ENCODE assay signal across 22 mouse cellular contexts in genomic region chr3:60603637-60604036, GRCm38 (mm10).
A peak's percentile ranks its signal among the peaks of the same experiment; 100 is the strongest.
DNase-seq lines count a peak whose midpoint lies in the region; ATAC-seq and TF ChIP-seq lines count a peak whose summit lies in the region.
"Had no signal": no experiment of that assay in that cellular context is flagged by ENCODE, and none has a peak within 500 bp of the region (broad histone marks: within the 10 kb centered on the region; RNA-seq: fewer than 3 reads in every experiment).

No protein-coding gene starts in this region.

- no peak overlapping the region for H3K4me3 ChIP-seq in heart, adult 2 months
- H3K4me3 ChIP-seq in C2C12 (ENCODE audit: insufficient read depth, poor library complexity, severe bottlenecking) (no peak overlapping the region), MEL (ENCODE audit: control insufficient read depth in 1 of 2, insufficient read depth in 1 of 2, low read depth in 2 of 2, low read length in 2 of 2) (peak overlapping the region; percentile 17 to 31)
- H3K4me3 ChIP-seq in liver, embryonic 14.5 days (ENCODE audit: insufficient read depth in 1 of 2, low read depth in 2 of 2, low read length in 2 of 2): peak overlapping the region; percentile 4 to 5; a peak in 2 of 4 replicates
- H3K4me3 ChIP-seq: forebrain, embryonic 10.5 days; limb, embryonic 15.5 days; midbrain, embryonic 10.5 days had no signal

- H3K27ac ChIP-seq in heart, adult 2 months: peak overlapping the region; percentile 4; the same call in 1 of the 2 replicates
- peak overlapping the region; percentile 100 for H3K27ac ChIP-seq in MEL (ENCODE audit: control insufficient read depth, low read depth, low read length)
- H3K27ac ChIP-seq in liver, embryonic 14.5 days: peak overlapping the region; percentile 70
- H3K27ac ChIP-seq: forebrain, embryonic 10.5 days; limb, embryonic 15.5 days; midbrain, embryonic 10.5 days had no signal

- no peaks in the 10 kb centered on the region for H3K27me3 ChIP-seq in heart, adult 2 months (ENCODE audit: control insufficient read depth, insufficient read depth, low read length)
- no peaks in the 10 kb centered on the region for H3K27me3 ChIP-seq in C2C12 (ENCODE audit: control insufficient read depth, insufficient read depth, insufficient read length)
- no peaks in the 10 kb centered on the region for H3K27me3 ChIP-seq in MEL (ENCODE audit: control insufficient read depth in 1 of 2, insufficient read depth in 2 of 2, low read length in 2 of 2)
- no peaks in the 10 kb centered on the region for H3K27me3 ChIP-seq in liver, embryonic 14.5 days (ENCODE audit: control insufficient read depth, insufficient read depth, low read length)
- H3K27me3 ChIP-seq: limb, embryonic 15.5 days; Patski had no signal

- H3K4me2 ChIP-seq in liver, embryonic 14.5 days (ENCODE audit: low read depth): peak overlapping the region; percentile 57
- H3K4me2 ChIP-seq: limb, embryonic 15.5 days had no signal

- ATAC-seq in liver, embryonic 14.5 days (ENCODE audit: insufficient read depth): no peak
- ATAC-seq: intestine, postnatal 0 days had no signal

- TF ChIP-seq EP300 in heart, adult 2 months (IDR thresholded peaks at IDR 0.05; ENCODE audit: insufficient read depth, low read depth, low read length): no peak
- no peak for TF ChIP-seq EP300 in MEL (IDR thresholded peaks at IDR 0.05; ENCODE audit: low read depth in 1 of 2, low read length in 2 of 2)
- no peak for TF ChIP-seq EP300 in liver, embryonic 14.5 days (IDR thresholded peaks at IDR 0.05; ENCODE audit: low read depth)

- no peak for TF ChIP-seq CTCF in heart, adult 2 months (IDR thresholded peaks at IDR 0.05)
- no peak for TF ChIP-seq CTCF in C2C12 (IDR thresholded peaks at IDR 0.05; ENCODE audit: control insufficient read depth, insufficient read depth, insufficient read length)
- TF ChIP-seq CTCF in MEL (IDR thresholded peaks at IDR 0.05 in 2 of 3, conservative IDR thresholded peaks at IDR 0.05 in 1 of 3; ENCODE audit: control insufficient read depth in 1 of 3, insufficient read depth in 1 of 3, low read depth in 2 of 3, low read length in 3 of 3, poor library complexity in 1 of 3, severe bottlenecking in 1 of 3): no peak
- TF ChIP-seq CTCF in liver, embryonic 14.5 days (IDR thresholded peaks at IDR 0.05; ENCODE audit: low read depth): no peak

- TF ChIP-seq POLR2A in heart, adult 2 months (IDR thresholded peaks at IDR 0.05; ENCODE audit: insufficient read depth, low read depth, low read length): no peak
- no peak for TF ChIP-seq POLR2A in MEL (IDR thresholded peaks at IDR 0.05; ENCODE audit: control insufficient read depth in 1 of 2, insufficient read depth in 1 of 2, low read depth in 1 of 2, low read length in 2 of 2, poor library complexity in 1 of 2)

- peak overlapping the region; percentile 40 for H3ac ChIP-seq in C2C12 (ENCODE audit: control insufficient read depth, insufficient read length, low read depth)

- H3K36me3 ChIP-seq in heart, adult 2 months (ENCODE audit: control insufficient read depth, insufficient read depth, low read length): peaks cover 44% of the 10 kb centered on the region
- H3K36me3 ChIP-seq in C2C12 (ENCODE audit: control insufficient read depth, insufficient read depth): peaks cover 46% of the 10 kb centered on the region
- H3K36me3 ChIP-seq in MEL (ENCODE audit: control insufficient read depth in 1 of 2, insufficient read depth in 2 of 2, low read length in 2 of 2): peaks cover 39 to 78% of the 10 kb centered on the region in 2 experiments
- H3K36me3 ChIP-seq in liver, embryonic 14.5 days (replicated peaks; ENCODE audit: control insufficient read depth, insufficient read depth, low read depth): peaks cover 14% of the 10 kb centered on the region
- H3K36me3 ChIP-seq: forebrain, embryonic 10.5 days; midbrain, embryonic 10.5 days had no signal

- peaks cover 13% of the 10 kb centered on the region for H3K4me1 ChIP-seq in heart, adult 2 months (ENCODE audit: control insufficient read depth, insufficient read depth, low read length)
- peaks cover 41 to 53% of the 10 kb centered on the region in 2 experiments for H3K4me1 ChIP-seq in MEL (ENCODE audit: control insufficient read depth in 1 of 2, insufficient read depth in 2 of 2, low read length in 2 of 2)
- peaks cover 31 to 35% of the 10 kb centered on the region in 2 experiments for H3K4me1 ChIP-seq in liver, embryonic 14.5 days (replicated peaks; ENCODE audit: control insufficient read depth in 2 of 2, insufficient read depth in 2 of 2, low read length in 1 of 2)
- H3K4me1 ChIP-seq: forebrain, embryonic 10.5 days; limb, embryonic 15.5 days; midbrain, embryonic 10.5 days had no signal

- WGBS in heart, adult 2 months: 64% methylated on average over 4 of the region's 4 CpGs
- 56% methylated on average over 4 of the region's 4 CpGs for WGBS in liver, embryonic 14.5 days (ENCODE audit: insufficient replicate concordance)

- H3K79me3 ChIP-seq in C2C12 (ENCODE audit: low read depth): peaks cover 50% of the 10 kb centered on the region

- no peak for TF ChIP-seq RAD21 in MEL (IDR thresholded peaks at IDR 0.05; ENCODE audit: low read depth, low read length)

- H3K9me3 ChIP-seq in MEL (replicated peaks; ENCODE audit: insufficient read depth, low read length): no peaks in the 10 kb centered on the region
- H3K9me3 ChIP-seq in liver, embryonic 14.5 days (ENCODE audit: control insufficient read depth, low read length): no peaks in the 10 kb centered on the region
- H3K9me3 ChIP-seq: forebrain, embryonic 10.5 days; limb, embryonic 15.5 days; midbrain, embryonic 10.5 days had no signal

- H3K79me2 ChIP-seq in heart, adult 2 months (replicated peaks; ENCODE audit: control insufficient read depth, insufficient read depth, low read length): peaks cover 3% of the 10 kb centered on the region; the same call in 1 of the 2 replicates
- peaks cover 80% of the 10 kb centered on the region for H3K79me2 ChIP-seq in C2C12 (ENCODE audit: control insufficient read depth, insufficient read depth)
- H3K79me2 ChIP-seq in MEL (ENCODE audit: control insufficient read depth, insufficient read depth, low read length, poor library complexity): peaks cover 49% of the 10 kb centered on the region

- no peak overlapping the region for H3K9ac ChIP-seq in heart, adult 2 months (ENCODE audit: low read depth, low read length)
- peak overlapping the region; percentile 51 for H3K9ac ChIP-seq in MEL (ENCODE audit: control insufficient read depth, low read depth, low read length, poor library complexity, severe bottlenecking)
- H3K9ac ChIP-seq in liver, embryonic 14.5 days (replicated peaks): peak overlapping the region; percentile 42; the same call in 1 of the 2 replicates
- H3K9ac ChIP-seq: limb, embryonic 15.5 days had no signal

- no peak for DNase-seq in heart, adult 2 months
- no peak for DNase-seq in heart, adult 9 months (ENCODE audit: low spot score in 2 of 2)
- no peak for DNase-seq in MEL (ENCODE audit: low read depth, low spot score)
- no peak for DNase-seq in liver, embryonic 14.5 days (ENCODE audit: low read depth in 3 of 3, low spot score in 3 of 3)
- DNase-seq in right cerebral cortex, adult 18-20 months: no peak
- no peak for DNase-seq in retina, embryonic 14.5 days (ENCODE audit: low spot score)
- DNase-seq in layer of hippocampus, postnatal 10 days (ENCODE audit: low spot score in 2 of 2): no peak
- DNase-seq: adrenal gland, adult 8-10 months; cerebellum, adult 11-12 months; cerebellum, postnatal 14 days; gastrocnemius, postnatal 10 days; heart, adult 11 months; heart, postnatal 36 days; layer of hippocampus, postnatal 36 days; lung, postnatal 14 days; retina, postnatal 1 day had no signal

- intact Hi-C loops in heart, adult 2 months (cut with DNase I): loop anchor here (5.0 to 10.0 kb wide), 5 partner anchors 76 to 729 kb away; no protein-coding TSS in a partner anchor

TF ChIP-seq in C2C12, 6 proteins besides CTCF, POLR2A, EP300 and RAD21:
- TF ChIP-seq FOSL1 (IDR thresholded peaks at IDR 0.05; ENCODE audit: insufficient read depth, low read length, poor library complexity, severe bottlenecking): no peak
- no peak for TF ChIP-seq MAX (IDR thresholded peaks at IDR 0.05)
- TF ChIP-seq MYOD1 (IDR thresholded peaks at IDR 0.05; ENCODE audit: control insufficient read depth, insufficient read length, low read depth): peak; percentile 20

TF ChIP-seq in MEL, 35 proteins besides CTCF, POLR2A, EP300 and RAD21:
- TF ChIP-seq NELFE (IDR thresholded peaks at IDR 0.05; ENCODE audit: low read depth, low read length): 0 out of 2 replicates have a peak, but pooled peaks have one; percentile 10
- TF ChIP-seq UBTF (IDR thresholded peaks at IDR 0.05; ENCODE audit: borderline replicate concordance, insufficient read depth, low read depth, low read length): no peak
- TF ChIP-seq MXI1 (IDR thresholded peaks at IDR 0.05; ENCODE audit: low read depth, low read length): no peak

Comparison
In these comparisons a context has a peak if more than half of its experiments do, and no peak if none do; other contexts are left out.
1. H3K27ac ChIP-seq: peak in every context shown above with its lines; median percentile 100 in MEL; 70 in liver, embryonic 14.5 days; 4 in heart, adult 2 months.
2. H3K4me3 ChIP-seq: peak in MEL (2 of 2) and liver, embryonic 14.5 days (2 of 2); none in heart, adult 2 months (single experiment) and C2C12 (single experiment).